Mouse (Mus musculus) adrenal gland, adult 8-10 months (tissue): Measurements from ENCODE around the gene Gabbr2. TPM values are rescaled to one million over a fixed set of nuclear protein-coding genes. Genes with fewer than 3 reads are reported as not detected.

Experiments
- DNase-seq: peaks from one replicate; pipeline ENCODE4 v3.0.0; 2022
- total RNA-seq, 4 experiments: library from RNA; stranded (reverse); gene quantifications; 2 replicates each; pipeline ENCODE4 v1.2.4; 2022

The Gabbr2 gene
- total RNA-seq, 4 experiments from 2014 or later: 0.31 to 0.52 (median 0.39) TPM

DNA sequence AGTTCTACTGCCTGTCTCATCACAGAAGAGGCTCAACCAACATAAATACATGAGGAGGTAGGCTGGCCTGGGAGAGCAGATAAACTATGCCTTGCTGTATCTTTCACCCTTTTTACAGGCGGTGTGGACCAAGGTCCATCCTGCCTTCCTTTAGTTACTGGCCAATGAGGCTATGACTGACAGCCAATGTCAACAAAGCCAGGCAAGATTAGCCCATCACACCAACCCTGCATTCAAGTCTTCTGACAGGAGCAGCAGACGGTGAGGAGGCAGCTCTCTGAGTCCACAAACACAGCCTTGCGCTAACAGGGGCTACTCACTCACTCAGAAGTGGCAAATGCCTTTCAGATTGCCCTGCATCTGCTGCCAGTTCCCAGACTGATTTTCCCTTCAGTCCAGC, 3.4 kb downstream of the Gabbr2 start:
- no peak for DNase-seq

DNA sequence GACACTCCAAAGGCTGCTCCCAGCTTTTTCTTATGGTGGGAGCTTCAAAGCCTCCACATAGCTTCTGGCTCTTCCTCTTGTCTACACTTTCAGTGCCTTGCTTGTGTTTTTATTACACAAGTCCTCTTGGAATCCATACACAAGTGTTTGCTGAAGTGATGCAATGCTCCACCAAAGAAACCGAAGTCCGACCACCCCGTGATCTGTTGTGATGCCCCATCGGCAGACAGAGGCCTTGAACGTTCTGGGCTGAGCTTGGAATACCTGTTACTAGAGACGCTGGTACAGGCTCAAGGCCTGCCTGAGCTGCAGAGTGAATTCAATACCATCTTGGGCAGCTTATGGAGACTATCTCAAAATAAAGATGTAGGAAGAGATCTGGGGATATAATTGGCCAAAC, 3.9 kb downstream of the Gabbr2 start:
- DNase-seq: no peak

DNA sequence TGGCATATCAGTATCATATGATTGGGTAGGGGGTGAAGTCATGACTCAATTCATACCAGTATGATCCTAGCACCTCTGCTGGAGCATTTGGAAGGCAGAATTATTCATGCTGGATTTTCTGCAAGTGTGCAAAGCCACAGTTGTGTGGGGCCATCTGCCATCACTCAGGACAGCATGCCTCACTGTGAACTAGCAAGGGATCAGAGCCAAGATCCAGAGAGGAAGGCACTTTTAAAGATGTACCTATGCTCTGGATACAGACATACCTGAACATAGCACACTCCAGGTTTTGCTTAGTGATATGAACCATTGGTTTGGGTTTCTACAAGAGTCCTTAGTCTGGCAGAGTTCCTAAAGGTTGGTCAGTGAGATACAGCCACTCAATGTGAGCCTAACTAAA, 5.6 kb downstream of the Gabbr2 start:
- no peak for DNase-seq

DNA sequence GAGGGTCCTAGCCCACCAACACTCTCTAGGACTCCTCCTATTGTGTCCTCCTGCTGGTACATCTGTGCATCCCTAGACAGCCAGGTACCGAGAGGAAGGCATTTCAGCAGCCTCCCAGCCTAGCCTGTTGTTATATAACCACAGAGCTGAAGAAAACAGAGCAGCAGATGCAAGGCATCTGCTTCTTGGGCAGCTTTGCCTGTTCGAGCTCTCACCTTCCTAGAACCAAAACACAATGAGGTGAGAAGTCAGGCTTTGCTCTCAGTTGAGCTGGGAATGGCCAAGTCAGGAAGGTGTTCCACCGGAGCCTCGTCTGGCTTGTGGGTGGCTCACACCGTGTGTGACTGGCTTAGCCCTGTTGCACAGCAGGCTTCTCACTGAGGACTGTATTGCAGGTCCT, 8.8 kb downstream of the Gabbr2 start:
- no peak for DNase-seq

DNA sequence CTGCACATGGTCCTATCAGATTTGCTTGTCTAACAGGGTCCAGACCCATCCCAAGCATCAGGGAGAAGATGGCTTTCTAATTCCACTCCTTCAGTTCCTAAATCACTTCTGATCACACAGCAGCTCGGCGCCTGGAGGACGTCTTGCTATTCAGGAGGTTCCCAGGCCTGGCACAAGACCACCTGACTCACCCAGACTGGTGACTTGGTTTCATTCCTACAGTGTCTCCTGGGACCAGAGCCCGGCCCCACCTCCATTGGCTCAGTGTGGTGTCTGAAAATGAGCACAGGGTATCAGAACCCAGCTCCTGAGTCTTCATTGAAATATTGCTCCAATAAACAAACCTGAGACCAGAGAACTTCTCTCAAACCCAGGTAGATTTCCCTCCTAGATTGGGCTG, 9.6 kb downstream of the Gabbr2 start:
- DNase-seq: no peak

DNA sequence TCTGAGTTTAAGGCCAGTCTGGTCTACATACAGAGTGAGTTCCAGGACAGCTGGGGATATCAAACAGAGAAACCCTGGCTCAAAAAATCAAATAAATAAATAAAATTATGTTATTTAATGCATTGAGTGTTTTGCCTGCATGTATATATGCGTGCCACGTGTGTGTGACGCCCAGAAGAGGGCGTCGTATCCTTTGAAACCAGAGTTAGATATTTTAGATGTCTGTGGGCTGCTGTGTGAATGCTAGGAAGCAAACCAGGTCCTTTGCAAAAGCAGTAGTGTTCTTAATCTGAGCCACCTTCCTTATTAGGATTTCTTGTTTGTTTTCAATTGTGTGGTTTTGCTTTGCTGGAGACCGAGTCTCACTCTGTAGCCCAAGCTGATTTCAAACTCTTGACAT, 13.3 kb downstream of the Gabbr2 start:
- DNase-seq: no peak

DNA sequence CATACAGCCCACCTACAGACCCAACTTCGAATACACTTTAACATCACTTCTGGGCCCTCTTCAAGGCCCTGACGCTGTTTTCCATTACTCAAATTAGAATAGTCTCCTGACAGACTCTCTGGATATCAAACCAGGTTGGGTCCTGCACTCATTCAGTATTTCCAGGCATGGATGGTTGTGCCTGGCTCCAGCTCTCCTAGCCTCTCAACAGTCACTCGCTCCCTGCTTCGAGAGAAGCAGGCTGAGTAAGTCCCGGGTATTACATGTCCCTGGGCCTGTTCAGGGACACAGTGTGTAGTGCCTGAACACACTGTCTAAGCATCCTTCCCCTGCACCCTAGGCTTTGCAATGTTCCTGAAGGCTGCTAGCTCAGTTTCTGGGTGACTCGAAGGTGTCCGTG, 14.5 kb downstream of the Gabbr2 start:
- no peak for DNase-seq

DNA sequence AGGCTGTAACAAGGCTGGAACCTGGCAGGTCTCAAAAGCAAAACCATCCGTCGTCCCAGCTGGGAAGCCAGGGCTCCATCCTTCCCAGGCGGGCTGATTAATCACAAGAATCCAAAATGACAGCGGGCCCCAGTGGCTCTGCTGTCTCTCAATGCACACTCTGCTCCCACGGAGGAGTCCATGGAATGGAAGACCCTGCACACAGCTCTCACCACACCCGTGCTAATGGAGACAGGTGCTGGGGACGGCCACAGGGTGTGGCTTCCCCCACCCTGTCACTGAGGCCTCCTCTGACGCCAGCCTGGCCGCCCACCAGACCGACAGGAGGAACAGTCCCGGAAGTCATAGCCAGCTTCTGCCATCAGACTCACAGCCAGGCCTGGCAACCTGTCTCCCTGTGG, 15.0 kb downstream of the Gabbr2 start:
- DNase-seq: no peak

DNA sequence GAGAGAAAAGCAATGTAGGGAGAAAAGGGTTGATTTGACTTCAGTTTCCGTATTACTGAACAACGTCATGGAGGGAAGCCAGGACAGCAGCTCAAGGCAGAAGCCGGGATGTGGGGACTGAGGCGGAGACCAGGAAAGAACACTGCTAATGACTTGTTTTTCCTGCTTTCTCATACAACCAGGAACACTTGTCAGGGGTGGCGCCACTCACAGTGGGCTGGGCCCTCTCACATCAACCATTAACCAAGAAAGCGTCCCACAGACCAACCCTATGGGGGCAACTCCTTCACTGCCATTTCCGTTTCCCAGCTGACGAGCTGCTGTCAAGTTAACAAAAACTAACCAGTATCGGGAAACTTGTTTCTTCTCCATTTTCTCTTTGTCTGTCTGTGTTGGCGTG, 18.4 kb downstream of the Gabbr2 start:
- DNase-seq: no peak

DNA sequence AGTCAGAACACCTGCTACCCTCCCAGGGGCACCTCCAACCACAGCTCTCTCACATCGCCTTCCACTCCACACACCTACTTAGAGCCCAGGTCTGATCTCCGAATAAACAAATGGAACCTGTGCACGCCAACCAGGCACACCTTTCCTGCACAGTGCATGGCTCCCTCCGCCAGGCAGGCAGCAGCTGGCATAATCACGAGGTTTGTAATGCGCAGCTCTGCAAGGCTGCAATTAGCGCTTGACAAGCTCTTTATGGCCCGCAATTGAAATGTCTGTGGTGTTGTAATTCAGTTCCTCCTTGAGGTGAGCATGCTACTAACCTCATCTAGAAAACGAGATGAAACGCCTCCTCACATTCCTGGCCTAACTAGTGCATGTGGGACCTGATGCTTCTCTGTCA, 23.7 kb downstream of the Gabbr2 start:
- no peak for DNase-seq

DNA sequence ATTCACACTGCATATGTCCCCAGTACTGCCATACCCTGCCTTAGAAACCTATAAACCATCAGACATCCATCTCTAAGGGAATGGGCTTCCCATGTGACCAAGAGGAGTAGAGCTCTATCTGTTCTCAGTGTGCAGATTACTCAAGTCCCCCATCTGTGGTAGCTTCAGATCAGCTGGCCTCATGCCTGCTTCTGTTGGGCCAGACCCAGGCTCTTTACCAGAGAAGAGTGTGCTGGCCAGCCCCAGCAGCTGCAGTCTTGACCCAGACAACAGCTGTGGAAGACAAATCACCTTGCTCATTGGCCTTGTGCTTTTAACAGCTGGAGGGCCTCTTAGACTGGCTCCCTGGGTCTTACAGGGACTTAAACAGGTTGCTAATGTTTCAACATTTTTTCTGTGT, 25.1 kb downstream of the Gabbr2 start:
- DNase-seq: no peak

DNA sequence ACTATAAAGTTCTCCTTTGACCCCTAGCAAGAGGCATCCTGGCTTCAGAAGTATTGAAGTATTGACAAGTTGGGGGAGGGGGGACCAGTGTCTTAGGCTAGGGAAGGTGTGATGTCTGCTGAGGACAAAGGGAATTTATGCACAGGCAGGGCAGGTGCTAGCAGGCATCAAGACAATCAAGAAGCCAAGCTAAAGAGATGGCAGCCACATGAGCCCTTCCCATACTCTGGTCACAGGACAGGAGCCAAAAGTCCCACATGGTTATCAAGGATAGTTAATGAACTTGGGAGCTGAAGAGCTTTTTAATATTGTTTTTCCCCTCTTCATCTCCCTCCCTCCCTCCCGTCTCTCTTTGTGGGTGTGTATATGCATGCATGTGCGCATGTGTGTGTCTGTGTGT, 30.3 kb downstream of the Gabbr2 start:
- DNase-seq: no peak

DNA sequence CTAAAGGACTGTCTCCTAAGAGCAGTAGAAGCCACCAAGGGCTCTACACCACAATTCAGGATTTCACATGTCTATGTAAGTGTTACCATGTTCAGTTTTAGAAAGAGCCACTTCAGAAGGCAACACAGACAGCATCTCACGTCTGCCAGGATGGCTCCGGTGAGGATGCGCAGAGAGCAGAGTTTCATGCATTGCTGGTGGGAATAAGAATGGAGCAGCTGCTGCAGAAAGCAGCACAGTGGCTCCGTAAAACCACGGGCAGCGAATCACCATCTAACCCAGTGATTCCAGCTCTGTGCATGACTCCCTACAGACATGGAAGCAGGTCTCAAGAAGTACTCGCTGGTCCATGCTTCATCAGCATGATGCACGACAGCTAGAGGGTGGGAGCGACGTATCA, 31.5 kb downstream of the Gabbr2 start:
- DNase-seq: no peak

DNA sequence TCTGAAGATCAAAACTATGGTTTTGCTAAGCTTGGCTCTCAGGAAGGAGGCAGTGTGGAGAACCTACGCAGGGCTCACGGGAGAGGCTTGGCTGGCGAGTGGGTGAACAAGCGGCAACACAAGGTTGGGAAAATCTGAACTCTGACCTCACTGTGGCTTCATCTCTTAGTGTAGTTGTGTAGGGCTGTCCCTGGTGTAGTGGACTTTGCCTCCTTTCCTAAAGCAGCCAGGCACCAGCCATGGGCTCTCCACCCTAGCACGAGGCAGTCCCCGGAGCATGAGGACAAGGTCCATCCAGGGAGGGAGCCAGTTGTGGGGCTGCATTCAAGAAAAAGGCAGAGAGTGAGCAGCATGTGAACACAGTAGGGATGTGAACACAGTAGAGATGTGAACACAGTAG, 31.9 kb downstream of the Gabbr2 start:
- DNase-seq: no peak

DNA sequence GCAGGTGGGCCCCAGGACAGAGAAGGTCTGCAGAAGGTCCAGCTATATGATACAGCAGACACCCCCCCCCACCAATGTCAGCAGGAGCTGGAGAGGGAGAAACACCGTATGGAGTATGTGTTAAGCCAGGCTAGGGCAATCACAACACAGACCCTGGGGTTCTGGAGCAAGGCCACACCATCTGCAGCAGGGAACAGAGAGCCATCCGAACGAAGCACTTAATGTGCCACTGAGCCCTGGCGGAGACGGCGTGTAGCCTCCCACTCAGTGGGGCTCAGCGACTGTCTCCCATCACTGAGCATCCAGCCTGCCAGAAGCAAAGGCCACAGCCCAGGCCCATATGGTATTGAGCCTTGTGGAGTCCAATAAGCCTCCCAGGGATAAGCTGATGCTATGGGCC, 33.7 kb downstream of the Gabbr2 start:
- no peak for DNase-seq

DNA sequence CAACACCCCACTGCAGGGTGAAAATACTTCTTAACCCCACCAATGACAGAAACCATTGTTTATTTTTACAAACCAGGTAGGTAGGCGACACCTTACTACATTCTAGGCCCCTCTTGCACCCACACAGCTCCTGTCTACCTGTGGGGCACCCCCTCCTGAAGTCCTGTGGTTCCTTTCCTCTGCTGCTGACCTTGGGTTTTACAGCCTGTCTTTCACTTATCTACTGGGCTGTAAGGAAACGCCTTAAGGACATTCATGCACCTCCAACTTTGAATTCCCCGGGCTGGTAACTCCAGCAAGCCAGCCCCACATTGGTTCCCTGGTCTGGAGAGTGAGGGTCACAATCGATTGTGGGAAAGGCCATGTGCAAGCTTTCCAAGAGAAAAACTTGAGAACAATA, 34.7 kb downstream of the Gabbr2 start:
- no peak for DNase-seq

DNA sequence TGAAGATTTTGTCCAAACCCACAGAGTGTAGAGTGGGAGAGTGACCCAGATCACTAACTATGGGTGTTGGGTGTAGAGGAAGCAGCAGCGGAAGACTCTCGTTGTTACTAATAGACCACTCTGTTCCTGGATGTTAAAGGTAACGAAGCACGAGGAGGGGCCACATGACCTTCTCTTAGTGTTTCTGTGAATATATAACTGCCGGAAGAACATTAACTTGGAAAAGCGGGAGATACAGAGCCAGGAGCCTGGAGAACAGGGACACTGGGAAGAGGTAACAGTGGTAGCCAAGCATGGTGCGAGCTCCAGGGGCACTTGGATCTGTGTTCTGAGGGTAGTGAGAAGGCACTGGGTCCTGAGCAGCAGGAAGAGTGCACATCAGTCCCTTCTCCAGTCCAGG, 38.7 kb downstream of the Gabbr2 start:
- DNase-seq: no peak

DNA sequence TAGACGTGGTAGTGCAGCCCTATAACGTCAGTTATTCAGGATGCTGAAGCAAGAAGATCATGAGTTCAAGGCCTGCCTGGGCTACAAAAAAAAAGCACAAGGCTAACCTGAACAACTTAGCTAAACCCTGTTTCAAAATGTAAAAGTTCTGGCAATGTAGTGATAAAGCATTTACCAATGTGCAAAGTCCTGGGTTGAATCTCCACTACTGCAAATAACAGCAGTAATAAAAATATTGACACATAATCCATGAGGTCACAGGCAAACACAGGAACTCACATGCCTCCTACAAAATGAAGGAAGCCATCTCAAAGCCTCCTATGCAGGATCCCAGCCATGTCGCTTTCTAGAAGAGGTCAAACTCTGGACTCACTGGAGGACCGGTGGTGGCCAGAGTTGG, 39.1 kb downstream of the Gabbr2 start:
- DNase-seq: no peak

DNA sequence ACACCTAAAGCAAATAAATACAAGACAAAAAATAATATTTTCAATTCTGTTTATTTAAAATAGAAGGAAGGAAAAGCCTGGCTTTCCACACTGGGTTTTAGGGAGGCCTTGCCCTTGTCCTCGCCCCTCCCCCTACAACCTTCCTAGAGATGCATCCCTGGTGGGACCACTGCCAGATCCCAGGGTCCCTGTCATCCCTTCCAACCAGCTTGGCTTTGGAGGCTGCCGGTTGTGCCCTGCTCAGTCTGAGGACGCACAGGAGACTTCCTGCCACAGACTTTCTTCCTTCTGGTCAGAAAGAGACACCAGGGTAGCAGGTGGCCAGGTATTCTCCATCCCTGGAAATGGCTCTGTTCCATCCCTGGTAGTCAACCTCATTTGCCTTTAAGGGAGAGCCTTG, 57.4 kb downstream of the Gabbr2 start:
- DNase-seq: no peak

DNA sequence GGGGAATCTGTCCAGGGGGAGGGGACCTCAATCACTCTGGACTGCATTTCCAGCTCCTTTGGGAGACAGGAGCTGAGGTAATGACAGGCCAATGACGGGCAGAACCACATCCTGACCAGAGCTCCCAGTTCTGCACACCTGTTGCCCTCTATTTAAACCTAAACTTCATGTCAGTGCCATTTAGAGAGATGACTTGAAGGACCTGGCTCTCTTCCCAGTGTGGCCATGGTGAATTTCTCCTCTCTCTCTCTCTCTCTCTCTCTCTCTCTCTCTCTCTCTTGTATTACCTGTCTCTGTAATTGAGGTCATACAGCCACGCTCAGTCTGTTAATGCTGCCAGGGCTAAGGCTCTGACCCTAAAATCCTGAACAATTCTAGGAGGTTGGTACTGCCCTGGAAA, 58.1 kb downstream of the Gabbr2 start:
- no peak for DNase-seq

DNA sequence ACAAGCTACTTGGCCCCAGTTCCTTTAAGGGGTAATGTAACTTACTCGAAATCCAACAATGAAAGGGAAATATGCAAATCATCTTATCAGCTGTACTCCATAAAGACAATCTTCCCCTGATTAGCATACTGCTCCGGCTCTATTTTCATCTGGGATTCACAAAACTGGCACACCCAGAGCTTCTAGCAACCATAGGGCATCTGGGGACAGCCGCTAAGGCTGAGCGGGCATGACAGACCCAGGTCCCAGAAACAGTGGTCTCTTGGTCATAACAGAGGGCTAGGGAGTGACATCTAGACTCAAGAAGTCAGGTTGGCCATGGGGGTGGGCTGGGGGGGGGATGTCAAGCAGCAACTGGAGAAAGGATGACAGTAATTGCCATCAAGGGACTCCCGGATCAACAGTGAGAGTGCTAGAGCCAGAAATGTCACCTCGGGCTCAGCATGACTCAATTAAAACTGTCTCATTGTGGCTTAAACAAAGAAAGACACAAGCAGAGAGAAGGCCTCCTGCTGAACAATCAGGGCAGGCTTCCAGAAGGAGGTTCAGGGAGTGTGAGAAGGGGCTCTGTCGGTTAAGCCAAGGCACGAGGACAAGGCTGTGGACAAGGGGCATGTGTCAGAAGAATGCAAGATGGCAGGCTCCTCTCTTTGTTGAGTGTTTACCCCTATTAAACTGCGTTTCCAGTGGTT, 59.8 kb downstream of the Gabbr2 start:
- DNase-seq: no peak

DNA sequence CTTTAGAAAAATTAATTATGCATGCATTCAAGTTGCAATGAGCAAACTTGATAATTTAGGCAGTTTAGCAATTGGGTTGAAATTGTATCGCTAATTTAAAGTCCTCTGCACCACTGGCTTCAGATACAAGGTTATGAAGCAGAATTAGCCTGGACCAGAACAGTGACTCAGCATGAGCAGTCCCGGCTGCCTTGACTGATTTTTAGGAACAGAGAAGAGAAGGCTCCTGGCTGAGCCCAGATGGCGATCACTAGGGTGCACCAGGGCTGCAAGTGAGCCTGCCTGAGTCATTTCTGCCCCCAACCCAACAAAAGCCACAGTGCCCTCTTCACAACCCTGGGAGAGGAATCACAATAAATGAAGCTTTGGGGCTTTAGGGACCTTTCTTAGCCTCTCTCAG, 63.6 kb downstream of the Gabbr2 start:
- DNase-seq: peak; percentile 8

DNA sequence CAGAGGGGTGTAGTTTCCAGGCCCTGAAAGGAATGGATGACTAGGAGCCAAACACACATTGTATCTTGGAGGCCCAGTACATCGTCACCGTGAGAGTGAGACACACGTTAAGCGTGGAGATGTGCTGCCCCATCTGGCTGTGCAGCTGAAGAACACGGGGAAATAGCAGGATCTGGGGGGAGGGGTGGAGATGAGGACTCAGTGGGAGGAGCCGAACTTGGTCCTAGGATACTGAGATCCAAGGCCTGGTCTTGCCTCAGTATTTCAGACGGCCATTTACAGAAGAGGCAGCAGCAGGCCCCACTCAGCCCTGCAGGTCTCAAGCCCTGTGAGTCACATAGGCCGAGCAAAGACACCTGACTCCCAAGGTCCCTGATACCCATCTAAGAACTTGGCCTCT, 72.5 kb downstream of the Gabbr2 start:
- DNase-seq: no peak

DNA sequence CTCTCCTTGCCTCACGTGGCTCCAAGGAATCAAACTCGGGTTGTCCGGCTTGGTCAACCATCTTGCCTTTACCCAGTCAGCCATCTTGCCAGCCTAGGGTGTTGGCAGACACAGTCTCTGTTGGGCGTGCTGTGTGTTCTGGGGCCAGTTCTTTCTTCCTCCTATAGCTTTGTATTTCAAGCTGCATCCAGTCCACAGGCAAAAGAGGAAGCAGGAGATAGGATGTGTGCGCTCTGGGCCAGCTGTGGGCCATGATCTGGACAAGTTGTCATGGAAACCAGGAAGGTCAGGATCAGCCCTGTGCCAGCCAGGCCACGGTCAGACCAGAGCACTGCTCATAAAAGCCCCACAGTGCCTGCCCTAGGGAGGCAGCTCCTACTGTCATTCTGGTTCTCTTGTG, 74.9 kb downstream of the Gabbr2 start:
- DNase-seq: no peak

DNA sequence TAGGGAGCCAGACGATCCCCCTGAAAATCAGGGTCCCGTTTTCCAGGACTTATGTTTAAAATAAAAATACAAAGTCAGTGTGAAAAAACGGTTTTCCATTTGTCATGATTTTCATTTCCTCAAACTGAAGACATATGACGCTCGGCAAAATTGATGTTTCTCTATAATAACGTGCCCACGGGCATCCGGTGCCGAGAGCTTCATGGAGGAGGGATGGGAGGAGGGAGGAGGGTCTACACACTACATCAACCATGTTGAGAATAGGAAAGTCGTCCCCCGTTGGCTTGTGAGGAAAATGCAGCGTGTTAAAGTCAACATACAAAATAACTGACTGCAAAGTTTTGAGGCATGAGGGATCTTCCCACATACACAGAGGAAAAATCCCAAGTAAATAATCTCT, 75.7 kb downstream of the Gabbr2 start:
- no peak for DNase-seq
